Mouse (Mus musculus): ENCODE data around the gene Fbxo27. TPM values are rescaled to one million over a fixed set of nuclear protein-coding genes. Genes with fewer than 3 reads are reported as not detected.
A peak's percentile ranks its signal among the peaks of the same experiment; 100 is the strongest.

The Fbxo27 gene
- polyA plus RNA-seq, 1 experiment from 2014 or later, result 3.6 TPM

DNA sequence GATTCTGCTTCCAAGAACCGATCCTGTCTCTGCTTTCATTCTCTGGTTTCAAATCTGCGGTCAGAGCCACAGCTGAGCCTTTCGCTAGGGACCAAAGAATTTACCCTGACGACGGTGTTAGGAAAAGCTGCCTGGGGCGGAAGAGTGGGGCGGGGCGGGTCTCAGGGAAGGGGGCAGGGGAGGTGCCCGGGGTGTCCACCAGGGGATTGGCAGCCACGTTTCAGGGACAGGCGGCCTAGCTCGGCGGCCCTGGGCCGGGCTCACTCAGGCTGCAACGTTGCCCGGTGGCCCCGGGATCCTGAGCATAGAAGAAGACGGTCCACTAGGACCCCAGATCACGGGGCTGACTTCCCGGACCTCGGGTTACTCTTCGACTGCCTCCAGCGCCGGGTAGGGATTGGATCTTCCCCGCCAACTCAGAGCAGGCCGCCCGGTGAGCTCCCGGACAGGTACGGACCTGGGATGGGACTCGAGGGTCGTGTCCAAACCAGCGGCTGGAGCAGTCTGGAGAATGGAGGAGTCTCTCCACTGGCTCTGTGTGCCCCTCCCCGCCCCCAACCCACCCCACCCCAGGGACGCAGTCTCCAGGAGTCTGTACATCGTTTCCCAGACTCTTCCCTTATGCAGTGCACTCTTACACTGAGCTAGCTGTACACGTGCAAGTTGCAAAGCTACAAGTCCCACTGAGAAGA lies 24.1 kb downstream of the Fbxo27 start, which contains the start of gene Fbxo17:
Gene Fbxo17 (plus strand): TSS at position 215 of the 692 bp plus-strand sequence.
- H3K9me3 ChIP-seq (replicated peaks; ENCODE audit: control insufficient read depth, low read length), result no peaks in the 10 kb centered on the region
- WGBS, result under 1% methylated on average over 36 of the region's 36 CpGs
- peak; percentile 74 for ATAC-seq (replicated peaks; ENCODE audit: extremely low read depth, insufficient read depth, low FRiP score)
- peaks cover 9% of the 10 kb centered on the region for H3K4me1 ChIP-seq (ENCODE audit: control insufficient read depth, insufficient read depth, low read length)
- H3K27me3 ChIP-seq (ENCODE audit: control insufficient read depth, insufficient read depth, low read length), result no peaks in the 10 kb centered on the region
- H3K27ac ChIP-seq (ENCODE audit: low read length), result peak within 1 kb of the TSS; percentile 47; the same call in 1 of the 2 replicates
- H3K4me3 ChIP-seq (ENCODE audit: low read length), result peak within 1 kb of the TSS; percentile 62
- peak within 1 kb of the TSS; percentile 82 for H3K4me2 ChIP-seq (ENCODE audit: low read depth, low read length)
- H3K36me3 ChIP-seq (ENCODE audit: control insufficient read depth, insufficient read depth), result no peaks in the 10 kb centered on the region
- peak within 1 kb of the TSS; percentile 85 for H3K9ac ChIP-seq (ENCODE audit: low read length)

DNA sequence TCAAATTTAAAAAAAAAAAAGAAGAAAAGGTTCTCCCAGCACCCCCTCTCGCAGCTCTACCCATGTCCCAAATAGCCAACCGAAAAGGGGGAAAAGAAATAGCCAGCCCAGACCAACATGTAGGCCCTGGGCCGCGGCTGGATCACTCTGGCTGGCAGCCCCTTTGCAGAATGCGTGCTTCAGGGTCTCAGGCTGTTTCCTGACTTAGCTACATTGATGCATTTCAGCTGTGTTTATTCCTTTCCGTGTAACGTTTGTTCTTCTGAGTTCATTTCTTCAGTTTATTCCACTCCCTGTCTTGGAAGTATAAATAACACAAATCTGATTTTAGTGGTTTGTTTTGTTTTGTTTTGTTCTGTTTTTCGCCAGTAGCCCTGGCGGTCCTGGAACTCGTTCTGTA lies 25.1 kb downstream of the Fbxo27 start:
- no peak overlapping the region for H3K27ac ChIP-seq (ENCODE audit: low read length)
- H3K27me3 ChIP-seq (ENCODE audit: control insufficient read depth, insufficient read depth, low read length), result no peaks in the 10 kb centered on the region
- no peaks in the 10 kb centered on the region for H3K9me3 ChIP-seq (replicated peaks; ENCODE audit: control insufficient read depth, low read length)
- H3K4me2 ChIP-seq (ENCODE audit: low read depth, low read length), result no peak overlapping the region
- no peak overlapping the region for H3K9ac ChIP-seq (ENCODE audit: low read length)
- peaks cover 9% of the 10 kb centered on the region for H3K4me1 ChIP-seq (ENCODE audit: control insufficient read depth, insufficient read depth, low read length)
- WGBS, result 76% methylated on average over 10 of the region's 10 CpGs
- no peaks in the 10 kb centered on the region for H3K36me3 ChIP-seq (ENCODE audit: control insufficient read depth, insufficient read depth)
- no peak for ATAC-seq (replicated peaks; ENCODE audit: extremely low read depth, insufficient read depth, low FRiP score)
- H3K4me3 ChIP-seq (ENCODE audit: low read length), result no peak overlapping the region

DNA sequence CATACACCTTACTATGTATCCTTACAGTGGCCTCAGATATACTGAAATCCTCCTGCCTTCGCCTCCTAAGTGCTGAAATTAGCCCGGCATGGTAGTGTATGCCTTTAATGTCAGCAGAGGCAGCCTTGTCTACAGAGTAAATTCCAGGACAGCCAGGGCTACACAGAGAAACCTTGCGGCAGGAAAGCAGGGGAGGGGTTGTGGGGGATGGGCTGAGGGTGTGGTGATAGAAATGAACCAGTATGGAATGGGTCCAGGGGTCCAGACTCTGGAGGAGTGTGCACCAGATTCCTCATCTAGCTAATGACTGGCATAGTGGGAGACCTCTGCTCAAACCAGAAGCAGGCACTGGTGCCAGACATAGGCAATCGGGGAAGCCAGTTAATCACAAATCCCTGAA lies 26.5 kb downstream of the Fbxo27 start:
- H3K36me3 ChIP-seq (ENCODE audit: control insufficient read depth, insufficient read depth), result no peaks in the 10 kb centered on the region
- no peak overlapping the region for H3K4me2 ChIP-seq (ENCODE audit: low read depth, low read length)
- H3K9ac ChIP-seq (ENCODE audit: low read length), result no peak overlapping the region
- H3K4me3 ChIP-seq (ENCODE audit: low read length), result no peak overlapping the region
- H3K9me3 ChIP-seq (replicated peaks; ENCODE audit: control insufficient read depth, low read length), result no peaks in the 10 kb centered on the region; the same call in 1 of the 2 replicates
- H3K27me3 ChIP-seq (ENCODE audit: control insufficient read depth, insufficient read depth, low read length), result no peaks in the 10 kb centered on the region
- H3K27ac ChIP-seq (ENCODE audit: low read length), result no peak overlapping the region
- no peak for ATAC-seq (replicated peaks; ENCODE audit: extremely low read depth, insufficient read depth, low FRiP score)
- peaks cover 9% of the 10 kb centered on the region for H3K4me1 ChIP-seq (ENCODE audit: control insufficient read depth, insufficient read depth, low read length)
- WGBS, result 28% methylated on average over 4 of the region's 4 CpGs

DNA sequence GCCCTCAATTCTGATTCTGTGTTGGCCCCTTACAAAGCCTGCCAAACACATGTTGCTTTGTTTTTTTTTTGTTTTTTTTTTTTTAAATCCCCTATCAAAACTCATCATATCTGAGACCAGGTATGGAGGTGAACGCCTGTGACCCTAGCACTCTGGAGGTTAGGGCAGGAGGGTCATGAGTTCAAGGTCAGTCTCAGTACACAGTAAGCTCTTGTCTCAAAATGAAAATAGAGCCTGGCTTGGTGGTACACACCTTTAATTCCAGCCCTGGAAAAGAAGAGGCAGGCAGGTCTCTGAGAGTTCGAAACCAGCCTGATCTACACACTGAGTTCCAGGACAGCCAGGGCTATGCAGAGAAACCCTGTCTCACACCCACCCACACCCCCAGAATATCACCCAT lies 27.0 kb downstream of the Fbxo27 start:
- Histone ChIP-seq H3K4me3 (ENCODE audit: low read length) (no peak overlapping the region), H3K9ac (ENCODE audit: low read length) (no peak overlapping the region), H3K4me2 (ENCODE audit: low read depth, low read length) (no peak overlapping the region), H3K4me1 (ENCODE audit: control insufficient read depth, insufficient read depth, low read length) (peaks cover 6% of the 10 kb centered on the region), H3K27ac (ENCODE audit: low read length) (no peak overlapping the region), H3K36me3 (ENCODE audit: control insufficient read depth, insufficient read depth) (0 out of 2 replicates have a peak, but pooled peaks cover 5% of the 10 kb centered on the region), H3K27me3 (ENCODE audit: control insufficient read depth, insufficient read depth, low read length) (no peaks in the 10 kb centered on the region), H3K9me3 (replicated peaks; ENCODE audit: control insufficient read depth, low read length) (no peaks in the 10 kb centered on the region; the same call in none of the 2 replicates)
- WGBS, result 62% methylated on average over 2 of the region's 2 CpGs
- no peak for ATAC-seq (replicated peaks; ENCODE audit: extremely low read depth, insufficient read depth, low FRiP score)

DNA sequence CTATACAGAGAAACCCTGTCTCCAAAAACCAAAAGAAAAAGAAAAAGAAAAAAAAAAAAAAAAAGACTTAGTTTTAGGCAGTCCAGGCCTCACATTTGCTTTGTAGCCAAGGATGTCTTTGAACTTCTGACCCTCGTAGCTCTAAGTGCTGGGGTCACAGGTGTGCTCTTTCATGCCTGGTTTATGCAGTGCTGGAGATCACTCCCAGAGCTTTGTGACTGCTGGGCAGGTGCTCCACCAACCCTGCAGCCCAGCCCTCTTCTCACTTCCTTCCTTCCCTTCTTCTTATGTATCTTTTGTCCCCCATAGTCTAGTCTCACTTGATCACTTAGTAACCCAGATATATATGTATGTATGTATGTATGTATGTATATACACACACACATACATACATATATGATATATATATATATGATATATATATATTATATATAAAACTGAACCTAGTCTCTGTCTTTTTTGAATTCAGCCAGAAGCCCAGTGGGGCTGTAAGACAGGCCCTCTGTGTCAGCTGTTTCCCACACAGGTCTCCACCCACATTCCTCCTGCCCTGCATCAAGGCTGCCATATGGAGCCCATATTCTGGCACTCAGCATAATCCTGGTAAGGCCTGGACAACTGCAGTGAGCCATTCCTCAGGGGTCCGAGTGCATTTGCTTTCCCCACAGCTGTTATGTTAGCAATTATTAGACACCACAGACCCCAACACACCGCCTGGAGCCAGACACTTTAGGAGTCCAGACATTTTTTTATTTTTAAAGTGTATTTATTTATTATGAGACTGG lies 28.3 kb downstream of the Fbxo27 start:
- Histone ChIP-seq H3K27me3 (ENCODE audit: control insufficient read depth, insufficient read depth, low read length) (no peaks in the 10 kb centered on the region), H3K4me2 (ENCODE audit: low read depth, low read length) (no peak overlapping the region), H3K4me1 (ENCODE audit: control insufficient read depth, insufficient read depth, low read length) (no peaks in the 10 kb centered on the region; the same call in 1 of the 2 replicates), H3K4me3 (ENCODE audit: low read length) (no peak overlapping the region), H3K9me3 (replicated peaks; ENCODE audit: control insufficient read depth, low read length) (no peaks in the 10 kb centered on the region; the same call in none of the 2 replicates), H3K36me3 (ENCODE audit: control insufficient read depth, insufficient read depth) (0 out of 2 replicates have a peak, but pooled peaks cover 5% of the 10 kb centered on the region), H3K27ac (ENCODE audit: low read length) (no peak overlapping the region), H3K9ac (ENCODE audit: low read length) (no peak overlapping the region)
- WGBS, result 72% methylated on average over 3 of the region's 3 CpGs
- no peak for ATAC-seq (replicated peaks; ENCODE audit: extremely low read depth, insufficient read depth, low FRiP score)

DNA sequence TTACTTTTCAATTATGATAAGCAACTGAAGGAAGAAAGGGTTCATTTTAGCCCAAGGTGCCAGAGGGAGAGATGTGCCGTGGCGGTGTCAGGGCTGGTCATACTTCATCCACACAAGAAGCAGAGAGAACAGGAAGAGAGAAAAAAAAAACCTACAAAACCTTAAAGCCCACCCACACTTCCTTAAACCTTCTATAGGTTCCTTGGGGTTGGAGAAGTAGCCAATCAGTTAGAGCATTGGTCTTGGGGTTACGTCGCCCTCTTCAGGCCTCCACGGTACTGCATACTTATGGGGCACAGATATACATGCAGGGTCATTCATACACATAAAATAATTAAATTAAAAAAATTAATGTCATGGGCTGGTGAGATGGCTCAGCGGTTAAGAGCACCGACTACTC lies 29.4 kb downstream of the Fbxo27 start:
- no peak for ATAC-seq (replicated peaks; ENCODE audit: extremely low read depth, insufficient read depth, low FRiP score)
- no peak overlapping the region for H3K9ac ChIP-seq (ENCODE audit: low read length)
- 0 out of 2 replicates have a peak, but pooled peaks cover 5% of the 10 kb centered on the region for H3K36me3 ChIP-seq (ENCODE audit: control insufficient read depth, insufficient read depth)
- no peak overlapping the region for H3K27ac ChIP-seq (ENCODE audit: low read length)
- peaks cover 2% of the 10 kb centered on the region; the same call in 1 of the 2 replicates for H3K4me1 ChIP-seq (ENCODE audit: control insufficient read depth, insufficient read depth, low read length)
- H3K9me3 ChIP-seq (replicated peaks; ENCODE audit: control insufficient read depth, low read length), result no peaks in the 10 kb centered on the region; the same call in none of the 2 replicates
- H3K4me2 ChIP-seq (ENCODE audit: low read depth, low read length), result no peak overlapping the region
- 90% methylated on average over 7 of the region's 7 CpGs for WGBS
- no peak overlapping the region for H3K4me3 ChIP-seq (ENCODE audit: low read length)
- H3K27me3 ChIP-seq (ENCODE audit: control insufficient read depth, insufficient read depth, low read length), result no peaks in the 10 kb centered on the region

DNA sequence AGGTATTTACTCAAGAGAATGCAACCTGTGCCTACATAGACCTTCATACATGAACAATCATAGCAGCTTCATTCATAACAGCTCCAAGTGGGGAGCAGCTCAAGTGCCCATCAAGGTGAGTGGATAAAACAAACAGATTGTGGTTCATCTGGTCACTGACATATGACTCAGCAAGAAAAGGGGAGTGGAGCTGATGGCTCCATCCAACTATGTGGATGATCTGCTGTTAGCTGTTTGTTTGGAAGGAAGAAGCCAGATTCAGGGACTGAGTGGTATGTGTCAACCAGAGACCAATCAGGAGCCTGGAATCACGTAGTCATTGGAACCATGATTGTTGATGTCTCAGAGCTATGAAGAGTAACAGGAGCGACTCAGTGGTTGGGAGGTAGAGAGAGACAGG lies 32.0 kb downstream of the Fbxo27 start:
- Histone ChIP-seq H3K27ac (ENCODE audit: low read length) (no peak overlapping the region), H3K9ac (ENCODE audit: low read length) (no peak overlapping the region), H3K9me3 (replicated peaks; ENCODE audit: control insufficient read depth, low read length) (no peaks in the 10 kb centered on the region; the same call in none of the 2 replicates), H3K4me3 (ENCODE audit: low read length) (no peak overlapping the region), H3K27me3 (ENCODE audit: control insufficient read depth, insufficient read depth, low read length) (no peaks in the 10 kb centered on the region), H3K4me1 (ENCODE audit: control insufficient read depth, insufficient read depth, low read length) (0 out of 2 replicates have a peak, but pooled peaks cover 2% of the 10 kb centered on the region), H3K36me3 (ENCODE audit: control insufficient read depth, insufficient read depth) (0 out of 2 replicates have a peak, but pooled peaks cover 5% of the 10 kb centered on the region), H3K4me2 (ENCODE audit: low read depth, low read length) (no peak overlapping the region)
- ATAC-seq (replicated peaks; ENCODE audit: extremely low read depth, insufficient read depth, low FRiP score), result no peak
- 93% methylated on average over 2 of the region's 2 CpGs for WGBS

DNA sequence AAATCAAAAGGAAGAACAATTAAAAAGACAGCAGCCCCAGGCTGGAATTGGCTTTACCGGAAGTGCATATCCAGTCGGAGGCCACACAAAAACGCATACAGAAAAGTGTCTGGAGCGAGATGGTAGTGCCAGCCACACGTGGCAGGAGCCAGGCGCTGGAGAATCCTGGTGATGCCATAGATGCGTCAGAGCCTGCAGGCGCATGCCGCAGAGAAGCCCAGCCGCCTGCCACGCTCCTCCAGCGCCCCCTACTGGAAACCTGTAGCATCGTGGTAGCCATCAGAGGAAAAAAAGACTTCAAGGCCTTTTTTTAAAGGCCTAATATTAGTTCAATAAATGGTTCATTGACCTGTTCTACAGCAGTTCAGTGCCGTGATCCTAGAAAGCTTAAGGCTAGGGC lies 34.0 kb downstream of the Fbxo27 start:
- 10% methylated on average over 14 of the region's 14 CpGs for WGBS
- Histone ChIP-seq H3K27me3 (ENCODE audit: control insufficient read depth, insufficient read depth, low read length) (no peaks in the 10 kb centered on the region), H3K9ac (ENCODE audit: low read length) (no peak overlapping the region), H3K9me3 (replicated peaks; ENCODE audit: control insufficient read depth, low read length) (peaks cover 8% of the 10 kb centered on the region), H3K27ac (ENCODE audit: low read length) (no peak overlapping the region), H3K36me3 (ENCODE audit: control insufficient read depth, insufficient read depth) (0 out of 2 replicates have a peak, but pooled peaks cover 11% of the 10 kb centered on the region), H3K4me3 (ENCODE audit: low read length) (no peak overlapping the region), H3K4me2 (ENCODE audit: low read depth, low read length) (peak overlapping the region; percentile 21; the same call in 1 of the 2 replicates), H3K4me1 (ENCODE audit: control insufficient read depth, insufficient read depth, low read length) (0 out of 2 replicates have a peak, but pooled peaks cover 2% of the 10 kb centered on the region)
- ATAC-seq (replicated peaks; ENCODE audit: extremely low read depth, insufficient read depth, low FRiP score), result no peak; the same call in 1 of the 2 replicates
